Mouse (Mus musculus): ENCODE results near the gene Ptpn18. TPM values are rescaled to one million over a fixed set of nuclear protein-coding genes. Genes with fewer than 3 reads are reported as not detected.
A peak's percentile ranks its signal among the peaks of the same experiment; 100 is the strongest.
"Not testable (repeated sequence)": the region's sequence is repeated elsewhere in the genome, so short reads cannot be mapped to it uniquely, and the experiment has no call there.

Ptpn18 gene
- total RNA-seq (2015) (74.4 and 86.1 TPM in 2 replicates), total RNA-seq (2017) (415 and 428 TPM in 2 replicates)

DNA sequence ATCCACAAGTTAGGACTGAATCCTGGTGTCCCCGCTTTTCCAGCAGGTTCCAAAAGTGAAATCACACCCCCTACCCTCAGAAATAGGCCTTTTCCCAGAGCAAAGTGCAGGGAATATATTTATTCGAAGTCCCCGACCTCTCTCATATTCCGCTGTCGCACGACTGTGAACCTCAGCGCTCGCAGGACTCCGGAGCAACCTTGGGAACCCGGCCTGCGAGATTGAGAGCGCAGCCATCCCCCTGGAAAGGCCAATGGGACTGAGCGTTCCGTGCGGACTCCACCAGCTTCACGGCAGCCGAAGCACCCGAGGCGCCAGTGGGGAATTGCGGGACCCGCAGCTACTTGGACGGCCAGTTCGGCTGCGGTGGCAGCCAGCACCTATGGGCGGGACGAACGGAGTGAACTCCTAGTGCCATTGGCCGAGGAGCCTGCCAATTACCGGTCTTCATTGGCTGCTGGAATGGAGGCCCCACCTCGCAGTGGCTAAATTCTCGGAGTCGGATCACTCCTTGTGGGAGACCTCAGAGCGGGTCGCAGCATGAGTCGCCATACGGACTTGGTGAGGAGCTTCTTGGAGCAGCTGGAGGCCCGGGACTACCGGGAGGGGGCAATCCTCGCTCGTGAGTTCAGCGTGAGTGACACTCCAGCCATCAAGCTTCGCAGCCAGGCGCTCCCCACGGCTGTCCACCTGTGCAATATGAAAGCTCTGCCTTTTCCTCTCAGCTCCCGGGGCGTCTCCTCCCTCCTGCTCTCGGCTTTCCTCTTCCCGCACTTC is at the start of gene Ptpn18:
Gene Ptpn18 (plus strand): TSS at position 479 of the 777 bp plus-strand sequence.
- peak; percentile 83 for ATAC-seq (ENCODE audit: poor library complexity, severe bottlenecking)

DNA sequence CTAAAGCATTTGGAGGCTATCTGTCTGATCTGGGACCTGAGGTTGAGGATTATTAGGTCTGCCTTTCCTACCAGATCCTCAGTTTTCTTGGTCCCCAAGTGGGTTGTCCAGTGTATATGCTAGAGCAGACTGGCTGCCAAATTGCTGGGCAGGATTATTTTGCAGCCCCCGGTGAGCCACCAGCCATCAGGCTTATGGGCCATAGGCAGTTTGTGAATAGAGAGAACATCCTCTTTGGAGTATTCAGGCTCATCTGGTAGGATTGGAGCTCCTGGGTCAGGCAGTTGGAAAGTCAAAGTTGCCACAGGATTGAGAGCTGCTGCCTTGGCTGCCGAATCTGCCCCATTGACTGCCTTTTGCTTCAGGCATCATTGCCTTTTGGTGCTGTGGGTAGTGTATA is 31.1 kb upstream of the Ptpn18 start:
- no peak for ATAC-seq (ENCODE audit: poor library complexity, severe bottlenecking)

DNA sequence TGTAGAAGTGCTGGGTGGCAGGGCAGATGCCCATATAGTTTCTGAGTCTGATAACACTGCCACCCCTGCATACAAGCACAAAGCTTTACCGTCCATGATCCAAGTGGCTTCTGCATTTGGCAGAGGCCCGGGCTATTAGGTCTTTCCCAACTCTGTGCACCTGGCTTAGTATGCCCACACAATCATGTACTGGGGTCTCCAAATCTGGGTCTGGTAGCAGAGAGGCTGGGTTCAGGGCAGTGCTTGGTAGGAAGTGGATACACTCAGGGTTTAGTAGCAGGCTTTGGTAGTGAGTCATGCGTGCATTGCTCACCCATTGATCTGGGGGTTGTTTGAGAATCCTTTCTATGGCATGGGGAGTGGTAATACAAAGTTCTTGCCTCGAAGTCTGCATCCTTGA is 30.3 kb upstream of the Ptpn18 start:
- no peak for ATAC-seq (ENCODE audit: poor library complexity, severe bottlenecking)

DNA sequence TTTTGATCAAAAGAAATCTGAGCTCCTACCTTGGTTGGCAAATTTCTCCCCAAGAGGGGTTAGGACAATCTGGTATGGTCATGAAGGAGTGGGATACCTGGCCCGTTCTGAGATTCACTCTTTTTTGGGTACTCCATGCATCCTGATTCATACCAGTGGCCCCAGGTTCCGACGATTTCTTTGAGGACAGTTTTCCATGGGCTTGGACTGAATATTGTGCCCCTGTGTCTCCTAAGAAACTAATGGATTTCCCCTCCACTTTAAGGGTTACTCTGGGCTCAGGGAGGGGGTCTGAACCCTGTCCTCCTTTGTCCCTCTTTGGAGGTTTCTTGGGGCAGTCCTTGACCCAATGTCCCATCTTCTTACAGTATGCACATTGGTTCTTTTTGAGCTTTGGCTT is 28.6 kb upstream of the Ptpn18 start:
- ATAC-seq (ENCODE audit: poor library complexity, severe bottlenecking): no peak

DNA sequence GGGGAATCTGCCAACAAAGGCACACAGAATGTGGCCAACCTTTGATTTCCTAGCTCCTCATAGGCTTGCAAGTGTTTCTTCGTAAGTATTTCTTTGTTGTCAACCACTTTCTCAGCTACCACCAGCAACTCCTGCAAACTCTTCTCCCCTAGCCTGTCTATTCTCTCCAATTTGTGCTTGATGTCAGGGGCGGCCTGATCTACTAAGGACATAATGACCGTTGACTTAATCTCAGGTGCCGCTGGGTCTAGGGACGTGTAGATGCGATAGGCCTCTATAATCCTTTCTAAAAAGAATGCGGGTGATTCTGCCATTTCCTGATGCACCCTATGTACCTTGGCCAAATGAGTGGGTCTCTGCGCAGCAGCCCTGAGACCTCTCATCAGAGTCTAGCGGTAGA is 28.1 kb upstream of the Ptpn18 start:
- ATAC-seq (ENCODE audit: poor library complexity, severe bottlenecking): no peak

DNA sequence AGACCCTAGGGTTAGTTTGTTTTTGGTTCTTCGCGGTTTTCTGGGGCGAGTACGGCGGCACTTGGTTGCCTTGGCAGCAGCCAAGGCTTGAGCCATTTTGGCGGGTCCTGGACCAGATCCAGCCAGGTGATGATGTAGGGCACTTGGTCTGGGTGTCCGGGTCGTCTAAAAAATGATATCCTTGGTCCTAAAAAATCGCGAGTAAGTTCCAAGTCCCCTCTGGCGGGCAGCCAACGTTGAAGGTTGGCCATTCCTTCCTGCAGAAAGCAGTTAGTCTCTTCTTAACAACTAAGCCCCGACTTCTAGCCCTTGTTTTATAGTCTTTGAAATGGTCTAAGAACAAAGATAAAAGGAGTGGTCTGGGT is 27.2 kb upstream of the Ptpn18 start:
- ATAC-seq (ENCODE audit: poor library complexity, severe bottlenecking): no peak

DNA sequence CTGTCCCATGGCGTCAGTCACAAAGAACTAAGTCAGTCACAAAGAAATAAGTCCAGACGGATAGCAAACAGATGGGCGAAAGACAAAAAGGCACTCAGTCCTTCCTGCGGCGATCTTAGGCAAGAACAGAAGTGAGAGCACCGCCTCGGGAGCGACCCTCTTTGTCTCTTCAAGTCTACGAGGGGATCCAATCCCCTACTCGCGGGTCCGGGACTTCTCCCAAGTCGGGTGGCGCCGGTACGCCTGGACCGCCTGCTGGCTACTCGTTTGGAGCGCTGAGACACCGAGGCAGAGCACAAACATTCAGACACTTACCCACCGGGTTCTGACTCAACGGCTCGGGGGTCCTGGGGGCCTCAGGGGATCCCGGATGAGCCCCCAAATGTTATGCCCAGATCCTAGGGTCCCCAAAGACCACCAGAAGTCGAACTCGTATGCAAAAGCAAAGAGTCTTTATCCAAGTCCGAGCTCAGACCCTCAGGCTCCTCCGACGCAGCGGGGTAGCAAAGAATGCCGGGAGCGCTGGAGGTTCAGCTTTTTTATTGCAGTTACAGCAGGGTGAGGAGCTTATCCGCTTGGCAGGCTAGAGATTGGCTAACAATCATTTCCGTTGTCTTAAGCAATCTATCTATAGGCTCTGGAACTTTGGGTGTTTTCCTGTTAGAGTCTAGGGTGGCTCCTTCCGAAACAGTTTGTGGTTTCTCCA is 26.6 kb upstream of the Ptpn18 start:
- ATAC-seq (ENCODE audit: poor library complexity, severe bottlenecking): peak; percentile 68

DNA sequence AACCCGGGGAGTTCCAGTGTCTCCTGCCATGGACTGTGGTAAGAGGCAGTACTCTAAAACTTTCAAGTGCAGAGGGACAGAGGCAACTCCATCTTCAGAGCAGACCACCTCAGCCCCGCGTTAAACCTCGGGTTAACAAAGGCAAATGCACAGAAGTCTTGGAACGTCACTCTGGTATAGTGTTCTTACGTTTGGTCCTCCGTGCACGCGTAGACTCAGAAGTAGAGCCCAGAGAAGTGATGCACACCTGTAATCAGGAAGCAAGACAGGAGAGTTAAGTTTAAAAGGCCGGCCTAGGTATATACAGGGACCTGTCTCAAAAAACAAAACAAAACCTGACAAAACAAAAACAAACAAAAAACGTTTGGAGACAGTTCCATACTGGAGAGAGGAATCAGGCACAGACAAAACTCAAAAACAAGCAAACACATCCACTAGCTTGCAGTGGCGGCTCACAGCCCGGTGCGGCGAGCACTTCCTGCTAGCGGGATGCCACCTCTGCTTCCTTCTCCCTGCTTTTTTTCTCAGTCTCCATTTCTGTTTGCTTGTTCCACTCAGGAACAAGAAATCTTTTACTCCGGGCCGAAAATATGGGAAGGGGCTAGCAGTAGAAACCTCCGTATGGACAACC is 25.6 kb upstream of the Ptpn18 start:
- ATAC-seq (ENCODE audit: poor library complexity, severe bottlenecking): peak; percentile 39; the same call in 1 of the 2 replicates

DNA sequence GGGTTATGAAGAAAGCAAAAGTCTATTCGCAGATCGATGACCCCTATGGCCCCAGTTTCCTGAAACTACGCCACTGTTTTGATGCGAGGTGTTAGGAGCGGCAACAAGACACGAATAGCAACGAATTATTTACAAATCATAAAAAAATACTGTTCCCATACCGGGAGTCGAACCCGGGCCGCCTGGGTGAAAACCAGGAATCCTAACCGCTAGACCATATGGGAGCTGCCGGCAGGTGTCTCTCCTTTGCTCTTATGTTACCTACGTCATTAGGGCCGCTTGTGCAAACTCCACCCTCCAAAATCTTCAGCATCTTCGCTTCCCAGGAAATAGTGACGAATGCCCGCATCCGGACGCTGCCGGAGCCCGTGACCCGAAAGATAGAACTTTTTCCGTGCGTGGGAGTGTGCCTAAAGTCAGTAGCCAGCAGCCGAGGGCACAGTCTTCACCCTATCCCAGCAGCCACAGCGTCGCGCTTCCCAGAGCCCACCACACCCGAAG is 24.9 kb upstream of the Ptpn18 start:
- ATAC-seq (ENCODE audit: poor library complexity, severe bottlenecking): peak; percentile 28

DNA sequence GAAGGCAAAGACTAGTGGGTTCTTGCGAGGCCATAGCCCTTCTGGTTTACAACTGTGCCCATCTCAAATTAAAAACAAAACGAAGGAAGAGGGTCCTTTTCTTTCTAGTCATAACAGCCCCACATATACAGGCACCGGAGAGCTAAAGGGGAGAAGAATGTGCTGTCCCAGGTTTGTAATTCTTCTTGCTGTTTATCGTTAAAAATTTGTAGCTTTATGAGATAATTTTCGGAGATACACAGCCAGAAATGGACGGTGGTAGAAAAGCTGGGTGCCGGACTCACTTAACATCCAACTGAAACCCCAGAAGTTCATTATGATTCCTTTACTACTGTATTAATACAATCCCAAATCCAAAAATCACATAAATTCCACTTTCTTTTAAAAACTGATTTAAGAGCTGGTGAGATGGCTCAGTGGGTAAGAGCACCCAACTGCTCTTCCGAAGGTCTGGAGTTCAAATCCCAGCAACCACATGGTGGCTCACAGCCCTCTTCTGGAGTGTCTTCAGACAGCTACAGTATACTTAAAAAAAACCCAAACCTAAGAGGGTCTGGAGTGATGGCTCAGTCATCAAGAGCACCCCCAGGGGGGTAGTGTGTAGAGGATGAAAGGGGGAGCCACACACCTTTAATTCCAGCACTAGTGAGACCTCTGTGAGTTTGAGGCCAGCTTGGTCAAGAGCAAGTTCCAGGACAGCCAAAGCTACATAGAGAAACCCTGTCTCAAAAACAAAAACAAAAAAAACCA is 24.0 kb upstream of the Ptpn18 start:
- no peak for ATAC-seq (ENCODE audit: poor library complexity, severe bottlenecking)

DNA sequence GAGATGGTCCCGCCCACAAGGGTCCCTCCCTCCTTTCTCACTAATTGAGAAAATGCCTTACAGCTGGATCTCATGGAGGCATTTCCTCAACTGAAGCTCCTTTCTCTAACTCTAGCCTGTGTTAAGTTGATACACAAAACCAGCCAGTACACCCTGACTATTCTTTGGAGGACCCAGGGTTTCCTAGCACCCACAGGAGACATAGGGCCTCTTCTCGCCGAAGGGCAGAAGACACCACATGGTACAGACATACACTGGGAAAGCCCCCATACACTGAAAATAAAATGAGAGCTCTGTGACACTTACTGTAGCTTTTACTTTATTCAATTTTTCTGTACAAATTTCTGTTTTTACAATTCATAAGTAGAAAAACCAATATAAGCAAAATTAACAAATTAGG is 23.2 kb upstream of the Ptpn18 start:
- no peak for ATAC-seq (ENCODE audit: poor library complexity, severe bottlenecking)

DNA sequence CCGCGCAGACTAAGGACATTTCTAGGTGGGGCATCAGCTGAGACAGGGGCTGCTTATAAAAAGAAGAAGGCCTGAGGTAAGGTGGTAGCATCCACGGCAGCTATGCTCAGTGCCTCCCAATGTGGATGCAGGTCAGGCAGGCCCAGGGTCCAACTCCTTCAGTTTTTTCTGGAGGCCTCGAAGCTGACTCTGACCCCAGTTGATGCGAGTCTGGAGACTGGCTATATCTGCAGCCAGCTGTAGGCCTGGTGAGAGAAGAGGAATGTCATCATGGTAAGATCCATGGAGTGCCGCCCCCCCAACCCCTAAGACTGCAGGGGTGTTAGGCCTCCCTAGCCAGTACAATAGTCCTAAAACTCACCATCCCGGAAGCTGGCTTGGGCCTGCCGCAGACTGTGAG is 22.2 kb upstream of the Ptpn18 start:
- ATAC-seq (ENCODE audit: poor library complexity, severe bottlenecking): not testable (repeated sequence)

DNA sequence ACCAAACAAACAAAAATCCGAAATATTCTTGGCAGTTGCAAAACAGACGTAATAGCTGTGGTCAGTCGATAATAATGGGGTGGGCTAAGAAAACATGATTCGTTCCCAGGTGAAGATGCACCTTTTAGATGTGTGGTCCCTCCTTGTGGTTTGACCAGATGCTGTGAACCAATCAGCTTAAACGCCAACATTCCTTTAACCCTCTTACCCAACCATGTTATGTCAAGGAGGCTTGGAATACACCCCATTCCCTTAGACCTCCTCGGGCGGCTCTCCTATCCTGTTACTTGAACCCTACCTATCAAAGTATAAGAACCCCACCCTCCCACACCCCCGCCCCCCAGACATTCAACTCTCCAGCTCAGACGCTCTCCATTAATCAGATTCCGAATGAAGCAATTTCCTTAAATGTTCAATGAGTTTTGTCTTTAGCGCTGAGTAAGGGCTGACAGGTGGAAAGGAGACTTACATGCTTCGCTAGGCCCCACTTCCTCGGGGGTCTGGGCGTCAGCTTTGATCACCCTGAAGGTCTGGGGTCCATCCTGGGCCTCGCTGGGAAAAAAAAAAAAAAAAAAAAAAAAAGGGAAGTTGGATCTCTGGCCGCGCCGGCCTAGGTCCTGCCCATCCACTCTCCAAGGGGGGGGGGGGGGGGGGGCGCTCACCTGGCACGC is 21.0 kb upstream of the Ptpn18 start:
- no peak for ATAC-seq (ENCODE audit: poor library complexity, severe bottlenecking)

DNA sequence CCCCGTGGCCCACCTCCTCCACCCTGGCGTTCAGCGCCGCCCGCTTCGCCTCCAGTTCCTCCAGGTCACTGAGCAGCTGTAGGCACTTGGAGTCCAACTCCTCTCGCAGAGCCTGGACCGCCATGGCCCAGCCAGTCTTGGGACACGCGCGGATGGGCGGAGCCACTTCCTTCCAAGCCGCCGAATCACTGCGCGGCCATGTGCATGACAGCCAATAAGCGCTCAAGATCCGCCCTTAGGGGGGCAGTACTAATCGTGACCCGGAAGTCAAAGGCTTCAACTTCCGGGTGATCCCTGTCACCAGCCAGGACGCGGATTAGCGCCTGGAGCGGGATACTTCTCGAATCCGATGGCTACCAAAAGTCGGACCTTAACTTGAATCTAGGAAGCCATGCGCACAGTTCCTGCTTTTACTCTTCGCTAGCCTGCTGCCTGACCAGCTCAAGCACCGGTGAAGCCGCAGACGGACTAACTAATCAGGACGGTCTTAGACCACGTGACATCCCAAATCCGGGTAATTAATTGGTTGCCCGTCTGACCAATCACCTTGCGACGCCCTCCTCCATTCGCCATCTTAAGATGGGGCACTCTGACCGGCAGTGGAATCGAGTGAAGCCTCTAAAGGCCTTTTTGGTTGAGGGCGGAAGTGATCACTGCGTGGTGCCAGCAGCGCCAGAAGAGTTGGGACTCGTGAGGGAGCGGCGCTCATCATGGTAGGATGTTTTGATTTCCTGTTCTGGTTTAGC is 20.2 kb upstream of the Ptpn18 start, which contains the start of the genes Ccdc115 and Imp4:
Gene Ccdc115 (minus strand): TSS at position 458 of the 746 bp plus-strand sequence.
Gene Imp4 (plus strand): TSS at position 637 of the 746 bp plus-strand sequence.
- ATAC-seq (ENCODE audit: poor library complexity, severe bottlenecking): peak; percentile 86

DNA sequence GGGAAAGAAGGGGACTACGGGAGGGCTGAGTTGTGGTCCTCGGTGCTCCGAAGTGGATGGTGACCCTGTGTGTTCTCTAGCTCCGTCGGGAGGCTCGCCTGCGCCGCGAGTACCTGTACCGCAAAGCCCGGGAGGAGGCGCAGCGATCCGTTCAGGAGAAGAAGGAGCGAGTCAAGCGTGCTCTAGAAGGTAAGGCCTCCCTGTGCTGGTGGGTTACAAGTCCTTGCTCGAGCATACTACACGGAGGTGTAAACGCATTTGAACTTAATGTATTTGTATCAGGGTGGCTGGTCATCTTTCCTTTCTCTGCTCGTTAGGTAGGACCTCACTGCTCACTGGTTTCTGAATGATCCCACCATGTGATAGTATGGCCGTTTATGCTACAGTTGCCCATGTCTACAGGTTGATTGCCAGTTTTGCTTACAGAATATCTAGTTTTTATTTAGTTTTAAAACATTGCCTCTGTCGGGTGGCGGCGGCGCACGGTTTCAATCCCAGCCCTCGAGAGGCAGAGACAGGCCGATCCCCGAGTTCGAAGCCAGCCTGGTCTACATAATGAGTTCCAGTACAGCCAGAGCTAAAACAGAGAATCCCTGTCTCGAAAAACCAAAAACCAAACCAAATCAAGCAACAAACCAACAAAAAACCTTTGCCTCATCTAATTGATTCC is 19.5 kb upstream of the Ptpn18 start:
- ATAC-seq (ENCODE audit: poor library complexity, severe bottlenecking): peak; percentile 36

DNA sequence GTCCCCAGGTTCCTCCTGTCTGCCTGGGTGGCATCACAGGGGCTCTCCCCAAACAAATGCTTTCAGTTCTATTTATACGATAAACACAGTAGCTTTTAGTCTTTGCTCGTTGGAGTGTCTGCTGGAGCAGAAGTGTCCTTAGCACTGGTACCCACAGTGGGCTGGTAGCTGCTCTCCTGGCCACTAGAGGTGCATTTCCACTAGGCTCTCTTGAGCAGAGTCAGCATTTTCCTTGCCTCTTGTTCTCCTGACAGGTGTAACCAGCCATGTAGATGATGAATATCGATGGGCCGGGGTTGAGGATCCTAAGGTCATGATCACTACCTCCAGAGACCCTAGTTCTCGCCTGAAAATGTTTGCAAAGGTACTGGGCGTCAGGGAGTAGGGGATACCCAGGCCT is 16.4 kb upstream of the Ptpn18 start:
- no peak for ATAC-seq (ENCODE audit: poor library complexity, severe bottlenecking)

DNA sequence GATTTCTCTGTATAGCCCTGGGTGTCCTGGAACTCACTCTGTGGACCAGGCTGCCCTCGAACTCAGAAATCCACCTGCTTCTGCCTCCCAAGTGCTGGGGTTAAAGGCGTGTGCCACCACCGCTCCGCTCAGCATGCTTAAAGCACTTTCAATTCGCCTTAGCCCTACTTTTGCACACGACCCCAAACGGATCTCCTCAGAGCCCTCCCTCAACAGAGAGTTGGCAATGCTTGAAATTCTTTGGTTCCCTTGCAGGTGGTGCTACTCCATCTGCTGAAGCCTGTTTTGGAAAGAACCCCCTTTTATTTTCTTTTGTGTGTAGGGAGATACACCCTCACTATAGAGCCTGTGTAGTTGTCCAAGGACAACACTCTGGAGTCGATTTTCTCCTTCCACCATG is 1.1 kb upstream of the Ptpn18 start:
- ATAC-seq (ENCODE audit: poor library complexity, severe bottlenecking): no peak

DNA sequence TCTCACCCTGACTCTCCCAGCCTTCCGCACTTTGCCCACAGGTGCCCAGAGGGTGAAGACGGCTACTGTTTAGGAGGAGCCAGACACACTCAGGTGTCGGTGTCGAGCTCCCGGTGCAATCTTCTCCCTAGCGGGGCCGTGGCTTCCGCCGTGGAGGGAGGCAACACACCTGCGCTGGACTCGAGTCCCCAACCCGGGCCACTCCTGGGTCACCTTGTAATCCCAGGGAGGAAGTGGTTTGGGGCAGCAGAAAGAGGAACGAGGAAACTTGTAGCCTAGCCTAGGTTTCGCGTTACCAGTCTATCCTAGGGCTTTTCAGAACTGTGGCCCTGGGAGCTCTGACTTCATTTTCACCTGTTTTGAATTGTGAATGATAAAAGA is 489 bp downstream of the Ptpn18 start:
- peak; percentile 51 for ATAC-seq (ENCODE audit: poor library complexity, severe bottlenecking)

DNA sequence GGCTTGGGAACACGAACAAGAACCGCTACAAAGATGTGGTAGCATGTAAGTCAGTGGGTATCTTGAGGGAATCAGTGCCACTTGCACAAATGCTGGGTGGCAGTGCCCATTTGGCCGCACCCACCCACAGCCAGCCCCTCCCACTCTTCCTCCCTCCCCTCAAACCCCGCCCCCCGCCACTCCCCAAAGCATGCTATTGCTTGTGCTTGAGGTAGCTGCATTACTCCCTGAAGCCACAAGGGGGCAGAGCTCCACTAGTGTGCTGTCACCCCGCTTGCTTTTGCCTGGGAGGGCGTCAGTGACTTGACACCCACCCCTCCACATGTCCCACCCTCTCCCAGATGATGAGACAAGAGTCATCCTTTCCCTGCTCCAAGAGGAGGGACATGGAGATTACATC is 3.2 kb downstream of the Ptpn18 start:
- peak; percentile 55 for ATAC-seq (ENCODE audit: poor library complexity, severe bottlenecking)
